Mouse (Mus musculus): ENCODE results near the gene Uqcc1. TPM values are rescaled to one million over a fixed set of nuclear protein-coding genes. Genes with fewer than 3 reads are reported as not detected.

The Uqcc1 gene
- polyA plus RNA-seq (2014; fragmentation: Illumina TruSeq; extraction: RNeasy Lipid Tissue Mini Kit (QIAGEN cat#74804); ENCODE audit: low read depth, low replicate concordance) = 74.9 TPM

DNA sequence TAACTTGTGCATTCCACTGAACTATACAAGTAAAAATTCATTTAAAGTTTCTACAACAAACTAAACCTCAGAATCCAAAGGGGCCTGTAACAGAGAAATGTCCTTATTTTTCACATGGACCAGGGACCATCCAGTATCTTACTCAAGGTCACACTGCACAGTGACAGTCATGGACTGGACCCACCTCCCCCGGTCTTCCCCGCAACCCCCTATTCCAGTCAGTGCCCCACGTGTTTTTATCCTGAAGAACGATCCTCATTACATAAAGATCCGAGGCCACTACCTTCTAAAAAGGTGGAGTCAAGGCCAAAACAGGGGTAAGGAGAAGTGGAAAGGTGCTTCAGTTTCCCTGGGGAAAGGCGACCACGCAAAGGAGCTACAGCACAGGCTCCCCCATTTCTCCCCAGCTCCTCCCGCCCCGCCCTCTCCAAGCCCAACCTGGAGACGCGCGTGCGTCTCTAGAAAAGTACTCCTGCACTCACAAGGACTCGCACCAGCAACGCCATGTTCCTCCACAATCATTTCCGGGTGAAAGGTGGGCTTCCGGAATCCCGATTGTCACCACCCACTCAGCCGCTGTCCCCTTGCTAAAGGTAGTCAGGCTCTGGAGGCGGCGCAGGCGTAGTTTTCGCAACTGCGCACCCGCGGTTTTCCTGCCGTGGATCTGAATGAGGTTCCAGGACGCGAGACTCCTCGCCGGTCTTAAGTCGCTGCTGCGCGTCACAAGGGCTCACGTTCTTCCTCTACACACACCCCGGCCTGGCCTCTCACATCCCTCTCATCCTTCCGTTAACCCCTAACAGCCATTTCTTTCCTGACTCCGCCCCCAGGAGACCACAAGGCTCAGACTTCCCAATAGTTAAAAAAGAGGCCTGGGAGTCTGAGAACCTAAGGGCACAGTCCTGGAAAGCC is at the start of gene Uqcc1:
Gene Uqcc1 (minus strand): TSS at position 780 of the 912 bp plus-strand sequence.

DNA sequence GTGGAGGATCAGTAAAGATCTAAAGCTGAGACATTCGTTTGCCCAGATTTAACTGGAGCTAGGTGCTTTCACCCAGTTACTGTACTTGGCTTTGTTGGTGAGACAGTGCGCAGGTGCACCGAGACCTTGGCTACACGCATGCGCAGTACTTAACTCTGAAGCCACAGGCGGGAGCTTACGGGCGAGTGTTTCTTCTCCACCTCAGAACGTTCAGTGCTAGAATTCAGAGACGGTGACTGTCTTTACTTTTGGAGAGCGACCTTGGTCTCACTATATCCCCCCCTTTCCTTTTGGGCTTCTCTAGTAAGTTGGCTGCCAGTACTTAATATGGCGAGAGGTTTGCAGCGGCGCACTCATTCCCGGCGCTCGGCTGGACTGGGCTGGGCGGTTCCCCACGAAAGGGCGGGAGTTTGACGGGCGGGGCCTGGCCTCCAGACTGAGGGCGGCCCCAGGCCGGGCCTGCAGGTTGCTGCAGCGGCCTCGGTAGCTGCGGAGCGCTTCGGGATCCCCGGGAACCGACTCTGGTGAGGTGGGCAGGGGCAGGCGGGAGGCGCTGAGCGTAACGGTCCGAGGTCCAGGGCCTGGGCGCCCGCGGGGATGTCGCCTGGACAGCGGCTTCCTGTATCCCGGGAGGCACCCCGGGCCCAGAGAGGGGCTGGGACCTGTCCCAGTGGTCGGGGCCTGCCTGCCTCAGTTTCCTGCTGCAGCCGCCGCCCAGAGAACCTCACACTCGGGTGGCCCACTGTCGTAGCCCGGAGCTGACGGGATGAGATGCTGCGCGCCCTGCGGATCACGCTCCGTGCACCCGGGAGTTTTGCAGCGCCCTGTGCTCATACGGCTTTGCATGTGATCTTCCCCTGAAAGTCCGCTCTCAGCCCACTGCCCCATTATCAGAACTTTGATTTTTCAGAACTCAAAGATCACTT is 26.3 kb upstream of the Uqcc1 start, which contains the start of gene Cep250:
Gene Cep250 (plus strand): TSS at position 325 of the 926 bp plus-strand sequence.

DNA sequence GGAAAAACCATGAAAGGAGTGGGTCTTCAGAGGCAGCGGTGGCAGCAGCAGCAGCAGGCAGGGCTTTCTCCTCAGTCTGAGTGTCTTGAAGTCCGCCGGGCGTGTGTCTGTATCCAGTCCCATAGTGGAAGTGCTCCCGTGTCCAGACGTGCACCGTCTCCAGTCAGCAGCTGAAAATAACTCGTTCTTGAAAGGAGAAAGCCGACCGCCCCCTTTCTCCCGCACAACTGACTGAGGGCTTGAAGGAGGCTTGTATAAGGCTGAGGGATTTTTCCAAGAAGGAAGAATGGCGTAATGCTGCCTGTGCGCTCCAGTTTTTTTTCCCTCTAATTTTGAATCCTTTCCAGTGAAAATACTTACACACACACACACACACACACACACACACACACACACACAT is 15.0 kb upstream of the Uqcc1 start, which contains the start of gene Gdf5:
Gene Gdf5 (minus strand): TSS at position 244 of the 400 bp plus-strand sequence.

DNA sequence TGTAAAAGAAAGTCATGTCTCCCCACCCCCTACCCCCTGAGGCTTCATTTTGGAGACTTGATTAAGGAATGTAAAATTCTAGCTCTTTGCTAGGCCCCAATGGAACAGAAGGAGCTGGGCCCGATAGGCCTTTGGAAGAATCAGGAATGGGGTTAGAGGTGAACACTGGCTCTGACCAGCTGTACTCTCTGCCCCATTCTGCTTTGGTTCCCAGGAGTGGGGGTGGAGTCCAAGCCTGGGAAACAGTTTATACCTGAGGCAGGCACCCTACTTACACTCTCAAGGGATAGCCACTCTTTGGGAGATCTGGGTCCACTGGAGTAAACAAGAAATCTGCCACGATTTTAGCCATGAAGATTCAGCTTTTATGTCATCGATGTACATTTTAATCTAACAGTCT is 10.6 kb upstream of the Uqcc1 start, which contains the start of gene Gm15557:
Gene Gm15557 (plus strand): TSS at position 48 of the 400 bp plus-strand sequence.

DNA sequence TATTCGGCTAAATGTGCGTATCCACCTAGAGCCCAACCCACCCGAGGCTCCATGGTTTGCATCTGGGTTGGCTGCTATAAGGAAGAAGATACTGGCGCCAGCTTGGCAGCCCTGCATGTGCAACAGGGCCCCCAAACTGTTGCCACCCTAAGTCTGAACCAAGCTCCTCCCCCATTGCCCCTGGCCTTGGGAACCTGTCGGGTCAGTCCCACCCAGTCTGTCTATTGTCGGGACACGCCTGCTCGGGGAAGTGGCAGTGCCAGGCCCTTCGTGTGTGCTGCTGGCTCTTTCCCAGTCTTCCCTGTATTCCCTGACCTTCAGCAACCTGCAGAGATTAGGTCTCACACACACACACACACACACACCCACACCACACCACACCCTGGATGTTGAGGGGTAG is 95.4 kb downstream of the Uqcc1 start, which contains the start of gene Fam83c:
Gene Fam83c (minus strand): TSS at position 123 of the 400 bp plus-strand sequence.

DNA sequence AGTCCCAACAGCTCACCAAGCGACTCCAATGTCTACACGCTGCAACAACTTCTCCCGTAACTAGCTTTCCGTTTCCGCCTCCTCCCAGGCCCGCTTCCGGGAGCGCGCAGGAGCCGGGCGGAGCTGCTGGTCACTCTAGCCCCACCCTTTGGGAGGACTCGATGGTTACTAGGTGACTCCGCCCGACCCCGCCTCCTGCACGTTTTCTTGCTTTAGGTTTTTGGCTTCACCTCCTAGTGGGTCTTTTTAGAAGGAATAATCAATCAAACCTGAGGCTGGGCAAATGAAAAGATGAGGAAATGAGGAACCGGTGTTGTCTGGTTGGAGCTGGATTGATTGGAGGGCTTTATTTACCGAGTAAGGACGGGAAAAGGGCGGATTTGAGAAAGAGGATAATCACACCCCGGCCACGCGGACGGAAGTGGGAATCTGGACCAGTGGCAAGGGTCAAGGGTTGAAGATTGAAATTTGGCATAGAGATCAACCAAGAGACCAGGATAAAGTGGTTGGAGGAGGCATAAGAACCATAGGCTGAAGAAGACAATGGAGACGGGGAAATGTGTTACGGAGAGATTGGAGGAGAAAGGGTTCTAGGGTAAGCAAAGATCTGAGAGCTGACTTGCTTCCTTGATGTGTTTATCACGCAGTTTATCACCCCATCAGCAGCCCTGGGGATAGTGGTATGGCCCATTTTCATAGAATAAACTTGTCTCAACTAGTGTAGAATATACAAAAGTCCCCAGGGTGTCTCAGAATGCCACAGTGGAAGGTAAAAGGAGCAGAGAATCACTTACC is 103.3 kb downstream of the Uqcc1 start, which contains the start of gene Eif6:
Gene Eif6 (minus strand): TSS at position 296 of the 795 bp plus-strand sequence.

DNA sequence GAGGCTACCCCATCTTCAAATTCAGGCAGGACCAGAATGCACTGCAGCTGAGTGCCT is 110.9 kb downstream of the Uqcc1 start, which contains the start of gene BC029722:
Gene BC029722 (minus strand): TSS at position 35 of the 57 bp plus-strand sequence.

Other genes with a start within 250 kb of the Uqcc1 start
- 135 TPM for gene Trpc4ap, start 237.9 kb downstream of the Uqcc1 start, polyA plus RNA-seq (2014; fragmentation: Illumina TruSeq; extraction: RNeasy Lipid Tissue Mini Kit (QIAGEN cat#74804); ENCODE audit: low read depth, low replicate concordance)
- 13.9 TPM for gene Edem2, start 200.8 kb downstream of the Uqcc1 start, polyA plus RNA-seq (2014; fragmentation: Illumina TruSeq; extraction: RNeasy Lipid Tissue Mini Kit (QIAGEN cat#74804); ENCODE audit: low read depth, low replicate concordance)
- gene Gm17581, start 194.4 kb downstream of the Uqcc1 start, polyA plus RNA-seq (2014; fragmentation: Illumina TruSeq; extraction: RNeasy Lipid Tissue Mini Kit (QIAGEN cat#74804); ENCODE audit: low read depth, low replicate concordance) = not detected
- 26.1 TPM for gene Procr, start 179.2 kb downstream of the Uqcc1 start, polyA plus RNA-seq (2014; fragmentation: Illumina TruSeq; extraction: RNeasy Lipid Tissue Mini Kit (QIAGEN cat#74804); ENCODE audit: low read depth, low replicate concordance)
- gene Mmp24, start 155.0 kb downstream of the Uqcc1 start, polyA plus RNA-seq (2014; fragmentation: Illumina TruSeq; extraction: RNeasy Lipid Tissue Mini Kit (QIAGEN cat#74804); ENCODE audit: low read depth, low replicate concordance) = 0.17 TPM
- gene BC029722, start 110.9 kb downstream of the Uqcc1 start, polyA plus RNA-seq (2014; fragmentation: Illumina TruSeq; extraction: RNeasy Lipid Tissue Mini Kit (QIAGEN cat#74804); ENCODE audit: low read depth, low replicate concordance) = 203 TPM
- gene Eif6, start 103.4 kb downstream of the Uqcc1 start, polyA plus RNA-seq (2014; fragmentation: Illumina TruSeq; extraction: RNeasy Lipid Tissue Mini Kit (QIAGEN cat#74804); ENCODE audit: low read depth, low replicate concordance) = 17.1 TPM
- gene Fam83c, start 95.5 kb downstream of the Uqcc1 start, polyA plus RNA-seq (2014; fragmentation: Illumina TruSeq; extraction: RNeasy Lipid Tissue Mini Kit (QIAGEN cat#74804); ENCODE audit: low read depth, low replicate concordance) = 0.17 TPM
- not detected for gene Gm15557, start 10.4 kb upstream of the Uqcc1 start, polyA plus RNA-seq (2014; fragmentation: Illumina TruSeq; extraction: RNeasy Lipid Tissue Mini Kit (QIAGEN cat#74804); ENCODE audit: low read depth, low replicate concordance)
- gene Gdf5, start 15.1 kb upstream of the Uqcc1 start, polyA plus RNA-seq (2014; fragmentation: Illumina TruSeq; extraction: RNeasy Lipid Tissue Mini Kit (QIAGEN cat#74804); ENCODE audit: low read depth, low replicate concordance) = not detected
- 1.1 TPM for gene Cep250, start 26.1 kb upstream of the Uqcc1 start, polyA plus RNA-seq (2014; fragmentation: Illumina TruSeq; extraction: RNeasy Lipid Tissue Mini Kit (QIAGEN cat#74804); ENCODE audit: low read depth, low replicate concordance)
- gene 6430550D23Rik, start 77.7 kb upstream of the Uqcc1 start, polyA plus RNA-seq (2014; fragmentation: Illumina TruSeq; extraction: RNeasy Lipid Tissue Mini Kit (QIAGEN cat#74804); ENCODE audit: low read depth, low replicate concordance) = 0.64 TPM
- gene Ergic3, start 77.7 kb upstream of the Uqcc1 start, polyA plus RNA-seq (2014; fragmentation: Illumina TruSeq; extraction: RNeasy Lipid Tissue Mini Kit (QIAGEN cat#74804); ENCODE audit: low read depth, low replicate concordance) = 23.6 TPM
- not detected for gene Fer1l4, start 122.6 kb upstream of the Uqcc1 start, polyA plus RNA-seq (2014; fragmentation: Illumina TruSeq; extraction: RNeasy Lipid Tissue Mini Kit (QIAGEN cat#74804); ENCODE audit: low read depth, low replicate concordance)
- 0.12 TPM for gene Spag4, start 134.9 kb upstream of the Uqcc1 start, polyA plus RNA-seq (2014; fragmentation: Illumina TruSeq; extraction: RNeasy Lipid Tissue Mini Kit (QIAGEN cat#74804); ENCODE audit: low read depth, low replicate concordance)
- gene Cpne1, start 181.7 kb upstream of the Uqcc1 start, polyA plus RNA-seq (2014; fragmentation: Illumina TruSeq; extraction: RNeasy Lipid Tissue Mini Kit (QIAGEN cat#74804); ENCODE audit: low read depth, low replicate concordance) = 68.5 TPM
- 20.1 TPM for gene Rbm12, start 181.7 kb upstream of the Uqcc1 start, polyA plus RNA-seq (2014; fragmentation: Illumina TruSeq; extraction: RNeasy Lipid Tissue Mini Kit (QIAGEN cat#74804); ENCODE audit: low read depth, low replicate concordance)
- 14.5 TPM for gene Gm28036, start 196.8 kb upstream of the Uqcc1 start, polyA plus RNA-seq (2014; fragmentation: Illumina TruSeq; extraction: RNeasy Lipid Tissue Mini Kit (QIAGEN cat#74804); ENCODE audit: low read depth, low replicate concordance)
- 9.9 TPM for gene Romo1, start 213.7 kb upstream of the Uqcc1 start, polyA plus RNA-seq (2014; fragmentation: Illumina TruSeq; extraction: RNeasy Lipid Tissue Mini Kit (QIAGEN cat#74804); ENCODE audit: low read depth, low replicate concordance)
- gene Nfs1, start 213.9 kb upstream of the Uqcc1 start, polyA plus RNA-seq (2014; fragmentation: Illumina TruSeq; extraction: RNeasy Lipid Tissue Mini Kit (QIAGEN cat#74804); ENCODE audit: low read depth, low replicate concordance) = 130 TPM
- 715 TPM for gene Rbm39, start 249.9 kb upstream of the Uqcc1 start, polyA plus RNA-seq (2014; fragmentation: Illumina TruSeq; extraction: RNeasy Lipid Tissue Mini Kit (QIAGEN cat#74804); ENCODE audit: low read depth, low replicate concordance)